Mouse (Mus musculus) CH12.LX (cell line): Measurements from ENCODE around the gene Rsrc1.

ENCODE experiments used
- BHLHE40 ChIP-seq: IDR thresholded peaks from 2 replicates; pipeline ENCODE4 v1.6.1; 2011; ENCODE audit warnings: mild to moderate bottlenecking, low read depth, low read length, improper control_type of control experiment
- CTCF ChIP-seq, 2 experiments: IDR thresholded peaks in 1 of 2; conservative IDR thresholded peaks in 1 of 2; 2 replicates each; pipeline ENCODE4 v1.5.1; 2011 to 2012; ENCODE audit warnings: low read depth in 2 of 2, low read length in 2 of 2, improper control_type of control experiment in 1 of 2, inconsistent platforms in 1 of 2, mild to moderate bottlenecking in 1 of 2, moderate library complexity in 1 of 2
- E2F4 ChIP-seq: IDR thresholded peaks from 2 replicates; pipeline ENCODE4 v1.6.1; 2011; ENCODE audit warnings: low read depth, low read length, improper control_type of control experiment; ENCODE audit not compliant: insufficient replicate concordance
- EP300 ChIP-seq: IDR thresholded peaks from 2 replicates; pipeline ENCODE4 v1.6.1; 2011; ENCODE audit warnings: low read length, improper control_type of control experiment
- MAFK ChIP-seq: IDR thresholded peaks from 2 replicates; pipeline ENCODE4 v1.6.1; 2011; ENCODE audit warnings: low read length, improper control_type of control experiment; ENCODE audit not compliant: insufficient replicate concordance
- RAD21 ChIP-seq: IDR thresholded peaks from 2 replicates; pipeline ENCODE4 v1.6.1; 2011; ENCODE audit warnings: low read depth, mild to moderate bottlenecking, low read length, improper control_type of control experiment, moderate library complexity

DNA sequence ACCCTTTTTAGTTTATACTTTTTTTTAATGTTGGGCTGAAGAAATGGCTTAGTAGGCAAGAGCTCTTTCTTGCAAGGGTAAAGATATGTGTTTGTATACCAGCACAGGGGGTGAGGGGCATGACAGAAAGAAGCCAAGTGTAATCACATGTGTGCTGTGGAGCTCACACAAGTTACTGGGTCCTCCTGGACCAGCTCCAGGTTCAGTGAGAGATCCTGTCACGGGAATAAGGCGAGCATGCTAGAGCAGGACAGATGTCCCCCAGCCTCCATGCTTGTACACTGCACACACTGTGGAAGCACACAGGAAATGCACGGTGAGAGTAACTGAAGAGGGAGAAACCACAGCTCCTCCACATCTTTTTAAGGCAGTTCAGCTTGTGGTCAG lies 371.6 kb downstream of the Rsrc1 start:
- TF ChIP-seq CTCF (conservative IDR thresholded peaks at IDR 0.05 in 1 of 2, IDR thresholded peaks at IDR 0.05 in 1 of 2; ENCODE audit: low read depth in 2 of 2, low read length in 2 of 2): no peak
- no peak for TF ChIP-seq E2F4
- no peak for TF ChIP-seq MAFK
- no peak for TF ChIP-seq RAD21
- no peak for TF ChIP-seq BHLHE40
- no peak for TF ChIP-seq EP300
